Mouse (Mus musculus): ENCODE measurements around the gene Ncapd2. TPM values are rescaled to one million over a fixed set of nuclear protein-coding genes. Genes with fewer than 3 reads are reported as not detected.

Ncapd2 gene
- polyA plus RNA-seq, 1 experiment from 2014 or later: 39.1 TPM

DNA sequence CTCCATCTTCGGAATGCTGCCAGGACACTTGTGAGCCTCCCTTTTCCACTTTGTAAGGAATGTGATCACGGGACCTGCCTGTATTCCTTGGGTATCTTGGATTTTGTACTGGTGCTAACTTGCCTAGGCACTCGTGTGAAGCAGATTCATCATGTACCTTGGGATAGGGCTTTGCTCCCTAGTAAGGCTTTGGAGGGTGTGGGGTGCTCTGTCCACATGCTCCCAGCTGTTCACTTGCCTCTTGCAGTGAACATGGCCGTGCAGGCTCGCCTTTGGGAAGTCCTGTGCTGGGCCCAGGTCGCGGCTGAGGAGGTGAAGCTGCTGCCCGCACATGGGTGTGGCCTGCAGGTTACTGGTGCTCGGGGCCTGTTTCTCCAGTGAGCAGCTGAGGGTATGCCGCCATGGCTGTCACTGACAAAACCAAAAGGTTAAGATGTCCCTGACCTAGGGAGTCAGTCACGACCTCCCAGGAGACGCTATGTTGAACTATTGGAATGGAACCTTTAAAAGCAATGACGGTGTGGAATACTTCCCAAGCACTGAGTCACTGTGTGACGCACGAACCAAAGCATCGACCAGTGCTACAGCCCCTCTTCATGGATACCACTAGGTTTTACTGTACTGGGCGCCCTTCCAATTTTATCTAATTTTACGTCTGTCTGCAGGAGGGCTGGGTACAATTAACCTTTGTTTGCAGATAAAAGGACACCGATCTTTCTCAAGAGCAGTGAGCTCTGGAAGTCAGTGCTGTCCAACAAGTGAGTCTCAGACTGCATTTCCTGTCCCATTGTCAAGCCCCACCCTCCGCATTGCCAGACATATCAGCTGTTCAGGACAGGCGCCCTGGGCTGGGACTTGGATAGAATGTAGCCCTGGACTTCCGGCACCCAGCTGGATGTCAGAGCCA, 30.4 kb downstream of the Ncapd2 start:
- H3K4me1 ChIP-seq (ENCODE audit: insufficient read depth): peaks cover 26% of the 10 kb centered on the region
- H3K36me3 ChIP-seq (replicated peaks; ENCODE audit: insufficient read depth, low read length): peaks cover 37% of the 10 kb centered on the region
- WGBS (ENCODE audit: insufficient replicate concordance): 32% methylated on average over 22 of the region's 22 CpGs
- peak overlapping the region; percentile 34; the same call in 1 of the 2 replicates for H3K27ac ChIP-seq (ENCODE audit: low read depth)
- DNase-seq: peak; percentile 57
- TF ChIP-seq CTCF (IDR thresholded peaks at IDR 0.05; ENCODE audit: low read depth): no peak
- TF ChIP-seq EP300 (IDR thresholded peaks at IDR 0.05; ENCODE audit: low read depth): 0 out of 2 replicates have a peak, but pooled peaks have one; percentile 53
- no peaks in the 10 kb centered on the region for H3K27me3 ChIP-seq (ENCODE audit: insufficient read depth, low read length)
- no peak for ATAC-seq
- no peak overlapping the region for H3K4me2 ChIP-seq (ENCODE audit: low read depth, low read length)
- no peak overlapping the region for H3K9ac ChIP-seq (replicated peaks)
- no peak overlapping the region for H3K4me3 ChIP-seq (ENCODE audit: low read depth, low read length)
- H3K9me3 ChIP-seq (ENCODE audit: low read length): no peaks in the 10 kb centered on the region

DNA sequence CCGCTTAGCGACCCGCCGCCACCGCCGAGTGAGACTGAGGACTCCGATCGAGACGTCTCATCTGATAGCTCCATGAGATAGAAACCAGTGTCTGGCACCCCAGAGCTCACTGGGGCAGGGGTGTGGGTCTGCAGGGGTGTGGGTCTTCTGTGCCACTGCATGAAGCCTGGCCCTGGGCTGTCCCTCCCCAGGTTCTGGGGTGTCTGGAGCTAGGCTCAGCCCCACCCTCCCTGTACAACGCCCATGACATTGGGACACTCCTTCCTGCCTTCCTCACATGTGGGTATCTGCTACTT, 31.0 kb downstream of the Ncapd2 start:
- Histone ChIP-seq H3K36me3 (replicated peaks; ENCODE audit: insufficient read depth, low read length) (peaks cover 37% of the 10 kb centered on the region), H3K4me2 (ENCODE audit: low read depth, low read length) (no peak overlapping the region), H3K4me3 (ENCODE audit: low read depth, low read length) (no peak overlapping the region), H3K9ac (replicated peaks) (no peak overlapping the region), H3K27me3 (ENCODE audit: insufficient read depth, low read length) (no peaks in the 10 kb centered on the region), H3K4me1 (ENCODE audit: insufficient read depth) (peaks cover 26% of the 10 kb centered on the region), H3K9me3 (ENCODE audit: low read length) (no peaks in the 10 kb centered on the region), H3K27ac (ENCODE audit: low read depth) (peak overlapping the region; percentile 34; the same call in 1 of the 2 replicates)
- 45% methylated on average over 10 of the region's 10 CpGs for WGBS (ENCODE audit: insufficient replicate concordance)
- DNase-seq (no peak), ATAC-seq (no peak)
- TF ChIP-seq CTCF (IDR thresholded peaks at IDR 0.05; ENCODE audit: low read depth) (no peak), EP300 (IDR thresholded peaks at IDR 0.05; ENCODE audit: low read depth) (no peak)

DNA sequence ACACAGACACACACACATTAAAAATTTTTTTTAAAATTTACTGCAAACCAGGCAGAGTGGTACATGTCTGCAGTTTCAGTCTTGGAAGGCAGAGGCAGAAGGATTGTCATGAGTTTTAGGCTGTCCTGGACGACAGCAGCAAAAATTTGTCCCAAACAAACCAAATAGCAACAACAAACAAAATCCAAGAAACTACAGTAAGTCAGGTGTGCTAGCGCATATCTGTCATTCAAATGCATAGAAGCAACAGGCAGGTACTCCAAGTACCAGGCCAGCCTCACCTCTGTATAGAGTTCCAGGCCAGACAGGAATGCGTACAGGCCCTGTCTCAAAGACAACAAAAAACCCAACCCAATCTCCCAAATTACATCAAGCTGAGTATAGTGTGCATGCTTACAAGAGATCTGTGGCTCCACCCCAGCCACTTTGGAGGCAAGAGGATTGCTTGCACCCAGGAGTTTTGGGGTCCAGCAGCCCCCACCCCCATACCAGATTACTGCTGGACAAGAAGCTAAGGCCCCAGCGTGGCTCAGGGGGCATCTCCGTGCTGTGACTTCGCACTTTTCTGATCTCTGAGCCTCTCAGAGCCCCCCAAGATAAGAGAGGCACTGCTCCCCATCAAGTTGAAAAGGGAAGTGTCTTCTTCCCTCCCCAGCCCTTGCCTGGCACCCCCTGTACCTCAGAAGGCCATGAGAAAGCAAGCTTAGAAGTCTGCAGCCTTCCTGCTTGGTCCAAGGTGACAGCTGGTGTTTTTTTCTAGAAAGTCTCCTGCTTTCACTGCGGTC, 31.5 kb downstream of the Ncapd2 start:
- no peak for ATAC-seq
- 65% methylated on average over 7 of the region's 7 CpGs for WGBS (ENCODE audit: insufficient replicate concordance)
- peaks cover 26% of the 10 kb centered on the region for H3K4me1 ChIP-seq (ENCODE audit: insufficient read depth)

GRCm38 (mm10) chr6:125158944-125159492, 32.5 kb downstream of the Ncapd2 start:
- Histone ChIP-seq H3K27me3 (ENCODE audit: insufficient read depth, low read length) (no peaks in the 10 kb centered on the region), H3K36me3 (replicated peaks; ENCODE audit: insufficient read depth, low read length) (peaks cover 35% of the 10 kb centered on the region), H3K4me1 (ENCODE audit: insufficient read depth) (peaks cover 23% of the 10 kb centered on the region), H3K27ac (ENCODE audit: low read depth) (no peak overlapping the region), H3K9me3 (ENCODE audit: low read length) (no peaks in the 10 kb centered on the region), H3K9ac (replicated peaks) (no peak overlapping the region), H3K4me3 (ENCODE audit: low read depth, low read length) (no peak overlapping the region), H3K4me2 (ENCODE audit: low read depth, low read length) (no peak overlapping the region)
- DNase-seq (no peak), ATAC-seq (no peak)
- 82% methylated on average over 15 of the region's 15 CpGs for WGBS (ENCODE audit: insufficient replicate concordance)
- TF ChIP-seq EP300 (IDR thresholded peaks at IDR 0.05; ENCODE audit: low read depth) (no peak), CTCF (IDR thresholded peaks at IDR 0.05; ENCODE audit: low read depth) (no peak)

More for the DNA sequence above, 31.5 kb downstream of the Ncapd2 start:
- H3K4me2 ChIP-seq (ENCODE audit: low read depth, low read length): no peak overlapping the region
- no peak overlapping the region for H3K9ac ChIP-seq (replicated peaks)
- H3K36me3 ChIP-seq (replicated peaks; ENCODE audit: insufficient read depth, low read length): peaks cover 37% of the 10 kb centered on the region
- H3K9me3 ChIP-seq (ENCODE audit: low read length): no peaks in the 10 kb centered on the region
- no peaks in the 10 kb centered on the region for H3K27me3 ChIP-seq (ENCODE audit: insufficient read depth, low read length)
- TF ChIP-seq CTCF (IDR thresholded peaks at IDR 0.05; ENCODE audit: low read depth) (no peak), EP300 (IDR thresholded peaks at IDR 0.05; ENCODE audit: low read depth) (no peak)
- no peak overlapping the region for H3K4me3 ChIP-seq (ENCODE audit: low read depth, low read length)
- H3K27ac ChIP-seq (ENCODE audit: low read depth): peak overlapping the region; percentile 34; the same call in 1 of the 2 replicates
- no peak for DNase-seq

- 68% methylated on average over 7 of the region's 7 CpGs for WGBS (ENCODE audit: insufficient replicate concordance)
- TF ChIP-seq CTCF (IDR thresholded peaks at IDR 0.05; ENCODE audit: low read depth): no peak
- TF ChIP-seq EP300 (IDR thresholded peaks at IDR 0.05; ENCODE audit: low read depth): no peak
These were observed 34.4 kb downstream of the Ncapd2 start for GRCm38 (mm10) chr6:125156903-125157614.

More at GRCm38 (mm10) chr6:125156903-125157614, 34.4 kb downstream of the Ncapd2 start:
- peaks cover 15% of the 10 kb centered on the region for H3K4me1 ChIP-seq (ENCODE audit: insufficient read depth)
- no peaks in the 10 kb centered on the region for H3K27me3 ChIP-seq (ENCODE audit: insufficient read depth, low read length)
- H3K9ac ChIP-seq (replicated peaks): no peak overlapping the region
- no peak overlapping the region for H3K4me2 ChIP-seq (ENCODE audit: low read depth, low read length)
- H3K27ac ChIP-seq (ENCODE audit: low read depth): peak overlapping the region; percentile 70
- H3K4me3 ChIP-seq (ENCODE audit: low read depth, low read length): no peak overlapping the region
- no peaks in the 10 kb centered on the region for H3K9me3 ChIP-seq (ENCODE audit: low read length)
- ATAC-seq (peak; percentile 58), DNase-seq (no peak)
- peaks cover 36% of the 10 kb centered on the region for H3K36me3 ChIP-seq (replicated peaks; ENCODE audit: insufficient read depth, low read length)

Data from liver, postnatal 0 days (tissue).